Mouse (Mus musculus) forebrain, embryonic 16.5 days (tissue): Measurements from ENCODE around the gene Tchhl1. TPM values are rescaled to one million over a fixed set of nuclear protein-coding genes. Genes with fewer than 3 reads are reported as not detected.
"Not testable (repeated sequence)": the region's sequence is repeated elsewhere in the genome, so short reads cannot be mapped to it uniquely, and the experiment has no call there.

Source experiments
- ATAC-seq: fragments of 200-750 bp; cut with Nextera tagmentation; 2 replicates; pipeline ENCODE4 v1.8.0; 2017; ENCODE audit warnings: mild to moderate bottlenecking, moderate library complexity
- H3K27ac ChIP-seq: fragments of 300-500 bp; sonication (generic); 2 replicates; pipeline ENCODE4 v1.5.1; 2014; ENCODE audit warnings: low read length, control low read depth
- H3K27me3 ChIP-seq: fragments of 300-500 bp; sonication (generic); replicated peaks from 2 replicates; pipeline ENCODE4 v1.6.1; 2014; ENCODE audit warnings: low read length; ENCODE audit not compliant: control insufficient read depth, insufficient read depth
- H3K36me3 ChIP-seq: fragments of 300-500 bp; sonication (generic); 2 replicates; pipeline ENCODE4 v1.6.1; 2014; ENCODE audit not compliant: control insufficient read depth, insufficient read depth
- H3K4me1 ChIP-seq: fragments of 300-500 bp; sonication (generic); replicated peaks from 2 replicates; pipeline ENCODE4 v1.6.1; 2014; ENCODE audit warnings: low read length; ENCODE audit not compliant: control insufficient read depth, insufficient read depth
- H3K4me2 ChIP-seq: fragments of 300-500 bp; sonication (generic); 2 replicates; pipeline ENCODE4 v1.6.1; 2014; ENCODE audit warnings: mild to moderate bottlenecking, low read length, control low read depth
- H3K4me3 ChIP-seq: fragments of 300-500 bp; sonication (generic); replicated peaks from 2 replicates; pipeline ENCODE4 v1.5.1; 2014; ENCODE audit warnings: mild to moderate bottlenecking, low read length, control low read depth
- H3K9ac ChIP-seq: fragments of 300-500 bp; sonication (generic); replicated peaks from 2 replicates; pipeline ENCODE4 v1.6.1; 2014; ENCODE audit warnings: low read depth, low read length, control low read depth
- H3K9me3 ChIP-seq: fragments of 300-500 bp; sonication (generic); 2 replicates; pipeline ENCODE4 v1.6.1; 2016; ENCODE audit warnings: low read length; ENCODE audit not compliant: control insufficient read depth
- WGBS: fragments of 180-500 bp; shearing (Covaris S2); extraction: QIAGEN DNeasy Blood & Tissue Kit; methylation state at CpG from one replicate; pipeline ENCODE4 v1.1.7; 2014; 5-methylcytosine and 5-hydroxymethylcytosine counted together
- polyA plus RNA-seq: library from polyadenylated mRNA; unstranded; fragments of >200 nt; fragmentation: Nextera tagmentation; extraction: Ambion mirVana; gene quantifications from 2 replicates; pipeline ENCODE4 v1.2.1, GENCODE M21; 2015

The Tchhl1 gene
- not detected in 2 replicates for polyA plus RNA-seq

DNA sequence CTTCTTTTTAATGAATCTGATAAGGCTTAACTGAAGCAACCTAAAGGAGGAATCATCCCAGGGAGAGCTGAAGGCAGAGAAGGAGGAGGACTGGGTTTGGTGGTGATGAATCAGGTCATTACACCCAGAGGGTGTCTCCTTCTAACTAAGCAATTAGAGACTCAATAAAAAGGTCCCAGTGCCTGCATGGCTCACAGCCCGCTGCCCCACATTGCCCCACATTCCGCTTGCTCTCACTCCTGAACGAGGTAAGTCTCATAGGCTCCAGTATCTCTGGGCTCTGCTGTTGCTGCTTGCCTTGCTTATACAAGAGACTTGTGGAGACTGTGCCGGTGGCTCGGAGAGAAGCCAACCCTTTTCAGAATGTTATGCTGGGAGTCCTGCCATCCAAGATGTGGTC is at the start of gene Tchhl1:
Gene Tchhl1, plus strand, starts transcription at position 194 of the 400 bp plus-strand sequence.
- WGBS, result 63% methylated on average over 5 of the region's 5 CpGs
- no peaks in the 10 kb centered on the region for H3K27me3 ChIP-seq
- no peak for ATAC-seq

DNA sequence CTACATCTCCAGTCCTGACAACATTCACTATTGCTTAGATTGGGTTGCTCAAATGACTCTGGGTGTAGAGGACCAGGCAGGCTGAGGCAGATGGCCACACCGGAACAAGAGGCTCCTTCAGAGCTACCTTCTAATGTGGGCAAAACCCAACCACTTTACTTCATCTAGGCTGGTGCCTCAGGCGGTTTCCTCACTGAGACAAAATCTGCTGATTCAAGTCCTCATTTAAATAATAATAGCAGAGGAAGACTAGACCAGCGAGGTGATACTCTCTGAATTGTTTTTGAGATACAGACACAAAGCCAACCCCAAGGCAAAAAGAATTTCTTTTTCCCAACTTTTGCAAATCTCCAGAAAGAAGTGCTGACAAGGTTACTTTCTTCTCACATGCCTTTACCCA is 36.9 kb upstream of the Tchhl1 start:
- no peak overlapping the region for H3K27ac ChIP-seq
- H3K9me3 ChIP-seq, result no peaks in the 10 kb centered on the region
- H3K4me1 ChIP-seq, result no peaks in the 10 kb centered on the region
- 26% methylated on average over 3 of the region's 3 CpGs for WGBS
- H3K36me3 ChIP-seq, result no peaks in the 10 kb centered on the region
- no peak for ATAC-seq
- no peaks in the 10 kb centered on the region for H3K27me3 ChIP-seq
- no peak overlapping the region for H3K4me3 ChIP-seq
- H3K4me2 ChIP-seq, result no peak overlapping the region
- no peak overlapping the region for H3K9ac ChIP-seq

More for the DNA sequence above, at the start of gene Tchhl1:
- Histone ChIP-seq H3K4me2 (no peak within 1 kb of the TSS), H3K36me3 (no peaks in the 10 kb centered on the region), H3K4me1 (no peaks in the 10 kb centered on the region), H3K4me3 (no peak within 1 kb of the TSS), H3K9me3 (no peaks in the 10 kb centered on the region), H3K27ac (no peak within 1 kb of the TSS), H3K9ac (no peak within 1 kb of the TSS)

DNA sequence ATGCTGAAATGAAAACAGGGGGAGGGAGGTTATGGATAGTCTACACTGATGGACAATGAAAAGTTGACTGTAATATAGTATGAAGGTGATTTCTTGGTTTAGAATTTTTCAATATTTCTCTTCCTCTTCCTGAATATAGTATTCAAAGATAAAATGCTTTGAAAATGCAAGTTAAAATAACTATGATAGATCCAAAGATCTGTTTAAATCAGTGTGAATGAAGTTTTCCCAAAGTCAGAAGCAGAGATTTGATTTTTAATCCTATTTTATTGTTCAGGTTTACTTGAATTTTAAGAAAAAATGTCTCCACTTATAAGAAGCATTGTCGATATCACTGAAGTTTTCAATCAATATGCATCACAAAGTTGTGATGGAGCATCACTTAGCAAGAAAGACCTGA is 26.5 kb upstream of the Tchhl1 start, which contains the start of gene Tchh:
Gene Tchh, plus strand, starts transcription at position 301 of the 400 bp plus-strand sequence.
- ATAC-seq, result no peak
- Histone ChIP-seq H3K9me3 (no peaks in the 10 kb centered on the region), H3K27ac (no peak within 1 kb of the TSS), H3K4me3 (no peak within 1 kb of the TSS; the same call in 1 of the 2 replicates), H3K36me3 (no peaks in the 10 kb centered on the region), H3K4me2 (peak within 1 kb of the TSS; percentile 95), H3K27me3 (peaks cover 32% of the 10 kb centered on the region), H3K9ac (no peak within 1 kb of the TSS), H3K4me1 (peaks cover 20% of the 10 kb centered on the region)
- WGBS, result 95% methylated on average over 1 of the region's 1 CpGs

DNA sequence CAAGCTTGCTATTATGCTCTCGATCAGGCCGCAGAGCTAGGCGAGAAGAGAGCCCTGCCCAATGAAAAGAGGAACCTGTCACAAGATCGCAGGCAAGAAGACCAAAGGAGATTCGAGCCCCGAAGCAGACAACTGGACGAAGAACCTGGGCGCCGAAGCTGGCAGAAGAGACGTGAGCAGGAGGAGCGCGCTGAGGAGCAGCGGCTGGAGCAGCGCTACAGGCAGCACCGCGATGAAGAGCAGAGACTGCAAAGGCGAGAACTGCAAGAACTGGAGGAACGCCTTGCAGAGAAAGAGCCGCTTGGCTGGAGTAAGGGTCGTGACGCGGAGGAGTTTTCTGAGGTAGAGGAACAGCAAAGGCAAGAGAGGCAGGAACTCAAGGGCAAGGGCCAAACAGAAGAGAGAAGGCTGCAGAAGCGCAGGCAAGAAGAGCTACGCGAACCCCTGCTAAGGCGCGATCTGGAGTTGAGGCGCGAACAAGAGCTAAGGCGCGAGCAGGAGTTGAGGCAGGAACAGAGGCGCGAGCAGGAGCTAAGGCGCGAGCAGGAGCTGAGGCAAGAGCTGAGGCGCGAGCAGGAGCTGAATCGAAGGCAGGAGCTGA is 25.0 kb upstream of the Tchhl1 start:
- WGBS, result under 1% methylated on average over 38 of the region's 38 CpGs
- Histone ChIP-seq H3K36me3 (no peaks in the 10 kb centered on the region), H3K27ac (no peak overlapping the region), H3K4me3 (peak overlapping the region; percentile 70), H3K9ac (peak overlapping the region; percentile 53; the same call in 1 of the 2 replicates), H3K4me2 (peak overlapping the region; percentile 95), H3K4me1 (peaks cover 25% of the 10 kb centered on the region), H3K27me3 (peaks cover 32% of the 10 kb centered on the region), H3K9me3 (no peaks in the 10 kb centered on the region)
- no peak for ATAC-seq

DNA sequence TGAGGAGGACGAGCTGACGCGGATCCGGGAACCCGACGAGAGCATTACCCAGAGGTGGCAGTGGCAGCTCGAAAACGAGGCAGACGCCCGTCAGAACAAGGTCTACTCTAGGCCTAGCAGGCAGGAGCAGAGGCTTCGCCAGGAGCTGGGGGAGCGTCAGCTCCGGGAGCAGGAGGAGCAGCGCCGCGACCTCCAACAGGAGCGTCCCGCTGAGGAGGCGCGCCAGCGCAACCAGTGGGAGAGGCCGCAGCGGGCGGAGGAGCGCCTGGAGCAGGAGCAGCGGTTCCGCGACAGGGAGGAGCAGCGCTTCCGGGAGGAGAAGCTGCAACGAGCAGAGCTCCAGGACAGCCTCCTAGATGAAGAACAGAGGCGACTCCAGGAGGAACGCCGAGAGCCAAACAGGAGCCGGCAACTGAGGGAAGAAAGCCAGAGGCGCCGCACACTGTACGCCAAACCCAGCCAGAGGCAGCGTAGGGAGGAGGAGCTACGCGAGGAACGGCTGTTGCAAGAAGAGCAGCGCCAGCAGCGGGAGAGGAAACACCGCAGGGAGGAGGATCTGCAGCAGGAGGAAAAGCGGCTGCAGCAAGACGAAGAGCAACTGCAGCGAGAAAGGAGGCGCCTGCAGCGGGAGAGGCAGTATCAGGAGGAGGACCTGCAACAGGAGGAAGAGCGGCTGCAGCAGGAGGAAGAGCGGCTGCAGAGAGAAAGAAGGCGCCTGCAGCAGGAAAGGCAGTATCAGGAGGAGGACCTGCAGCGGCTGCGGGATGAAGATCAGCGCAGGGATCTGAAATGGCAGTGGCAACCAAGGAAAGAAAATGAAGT is 24.0 kb upstream of the Tchhl1 start:
- H3K27ac ChIP-seq, result peak overlapping the region; percentile 43
- H3K9me3 ChIP-seq, result no peaks in the 10 kb centered on the region
- peak overlapping the region; percentile 70 for H3K4me3 ChIP-seq
- peak; percentile 87 for ATAC-seq
- H3K4me1 ChIP-seq, result peaks cover 25% of the 10 kb centered on the region
- peak overlapping the region; percentile 95 for H3K4me2 ChIP-seq
- H3K36me3 ChIP-seq, result no peaks in the 10 kb centered on the region
- under 1% methylated on average over 56 of the region's 56 CpGs for WGBS
- peaks cover 32% of the 10 kb centered on the region for H3K27me3 ChIP-seq
- H3K9ac ChIP-seq, result peak overlapping the region; percentile 53

DNA sequence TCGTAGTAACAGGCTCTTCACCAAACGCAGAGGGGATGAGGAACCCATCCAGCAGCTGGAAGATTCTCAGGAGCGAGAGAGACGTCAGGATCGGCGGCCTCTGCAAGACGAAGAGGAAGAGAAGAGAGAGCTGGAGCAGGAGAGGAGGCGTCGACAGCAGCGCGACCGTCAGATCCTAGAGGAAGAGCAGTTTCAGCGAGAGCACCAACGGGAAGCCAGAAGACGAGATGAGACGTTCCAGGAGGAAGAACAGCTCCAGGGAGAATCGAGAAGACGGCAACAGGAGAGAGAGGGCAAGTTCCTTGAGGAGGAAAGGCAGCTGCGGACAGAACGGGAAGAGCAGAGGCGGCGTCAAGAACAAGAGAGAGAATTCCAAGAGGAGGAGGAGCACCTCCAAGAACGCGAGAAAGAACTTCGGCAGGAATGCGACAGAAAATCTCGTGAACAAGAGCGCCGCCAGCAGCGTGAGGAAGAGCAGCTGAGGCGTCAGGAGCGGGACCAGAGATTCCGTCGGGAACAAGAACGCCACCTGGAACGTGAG is 23.3 kb upstream of the Tchhl1 start:
- no peak; the same call in 1 of the 2 replicates for ATAC-seq
- H3K9me3 ChIP-seq, result no peaks in the 10 kb centered on the region
- H3K4me3 ChIP-seq, result peak overlapping the region; percentile 70
- H3K4me2 ChIP-seq, result peak overlapping the region; percentile 95
- peaks cover 32% of the 10 kb centered on the region for H3K27me3 ChIP-seq
- peaks cover 25% of the 10 kb centered on the region for H3K4me1 ChIP-seq
- H3K9ac ChIP-seq, result peak overlapping the region; percentile 53
- under 1% methylated on average over 36 of the region's 36 CpGs for WGBS
- peak overlapping the region; percentile 43 for H3K27ac ChIP-seq
- no peaks in the 10 kb centered on the region for H3K36me3 ChIP-seq

DNA sequence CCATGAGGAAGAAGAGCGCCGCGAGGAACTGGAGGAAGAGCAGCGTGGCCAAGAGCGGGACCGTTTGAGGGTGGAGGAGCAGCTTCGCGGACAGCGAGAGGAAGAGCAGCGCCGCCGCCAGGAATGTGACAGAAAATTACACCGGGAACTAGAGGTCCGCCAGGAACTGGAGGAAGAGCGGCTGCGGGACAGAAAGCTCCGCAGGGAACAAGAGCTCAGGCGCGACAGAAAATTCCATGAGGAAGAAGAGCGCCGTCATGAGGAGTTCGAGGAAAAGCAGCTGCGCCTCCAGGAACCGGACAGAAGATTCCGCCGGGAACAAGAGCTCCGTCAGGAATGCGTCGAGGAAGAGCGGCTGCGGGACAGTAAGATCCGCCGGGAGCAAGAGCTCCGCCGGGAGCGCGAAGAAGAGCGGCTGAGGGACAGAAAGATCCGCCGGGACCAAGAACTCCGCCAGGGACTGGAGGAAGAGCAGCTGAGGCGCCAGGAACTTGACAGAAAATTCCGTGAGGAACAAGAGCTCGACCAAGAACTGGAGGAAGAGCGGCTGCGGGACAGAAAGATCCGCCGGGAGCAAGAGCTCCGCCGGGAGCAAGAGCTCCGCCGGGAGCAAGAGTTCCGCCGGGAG is 22.3 kb upstream of the Tchhl1 start:
- WGBS, result under 1% methylated on average over 54 of the region's 54 CpGs
- peak overlapping the region; percentile 35; the same call in 1 of the 2 replicates for H3K9ac ChIP-seq
- peak overlapping the region; percentile 95 for H3K4me2 ChIP-seq
- peak overlapping the region; percentile 70 for H3K4me3 ChIP-seq
- H3K9me3 ChIP-seq, result no peaks in the 10 kb centered on the region
- H3K36me3 ChIP-seq, result no peaks in the 10 kb centered on the region
- peaks cover 25% of the 10 kb centered on the region for H3K4me1 ChIP-seq
- peaks cover 24% of the 10 kb centered on the region for H3K27me3 ChIP-seq
- no peak for ATAC-seq
- no peak overlapping the region for H3K27ac ChIP-seq

DNA sequence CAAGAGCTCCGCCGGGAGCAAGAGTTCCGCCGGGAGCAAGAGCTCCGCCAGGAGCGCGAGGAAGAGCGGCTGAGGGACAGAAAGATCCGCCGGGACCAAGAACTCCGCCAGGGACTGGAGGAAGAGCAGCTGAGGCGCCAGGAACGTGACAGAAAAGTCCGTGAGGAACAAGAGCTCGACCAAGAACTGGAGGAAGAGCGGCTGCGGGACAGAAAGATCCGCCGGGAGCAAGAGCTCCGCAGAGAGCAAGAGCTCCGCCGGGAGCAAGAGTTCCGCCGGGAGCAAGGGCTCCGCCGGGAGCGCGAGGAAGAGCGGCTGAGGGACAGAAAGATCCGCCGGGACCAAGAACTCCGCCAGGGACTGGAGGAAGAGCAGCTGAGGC is 21.8 kb upstream of the Tchhl1 start:
- peak overlapping the region; percentile 95 for H3K4me2 ChIP-seq
- peak overlapping the region; percentile 18 for H3K9ac ChIP-seq
- WGBS, result under 1% methylated on average over 32 of the region's 32 CpGs
- ATAC-seq, H3K9me3 ChIP-seq, H3K27ac ChIP-seq, H3K36me3 ChIP-seq: not testable (repeated sequence)
- H3K27me3 ChIP-seq, result peaks cover 26% of the 10 kb centered on the region
- peaks cover 25% of the 10 kb centered on the region for H3K4me1 ChIP-seq
- peak overlapping the region; percentile 70 for H3K4me3 ChIP-seq
